Mouse (Mus musculus): ENCODE data around the gene Npas3.

- TF ChIP-seq E2F4 (IDR thresholded peaks at IDR 0.05; ENCODE audit: insufficient read depth) (no peak), CEBPB (IDR thresholded peaks at IDR 0.05; ENCODE audit: insufficient read depth, poor library complexity, severe bottlenecking) (no peak), POLR2A (IDR thresholded peaks at IDR 0.05; ENCODE audit: insufficient read length, low read depth) (no peak), USF1 (IDR thresholded peaks at IDR 0.05; ENCODE audit: low read depth) (no peak), MAX (IDR thresholded peaks at IDR 0.05; ENCODE audit: low read depth) (no peak), TCF12 (IDR thresholded peaks at IDR 0.05; ENCODE audit: insufficient read depth, poor library complexity, severe bottlenecking) (no peak), POLR2AphosphoS2 (IDR thresholded peaks at IDR 0.05; ENCODE audit: insufficient read length, low read depth) (no peak)
Observed at GRCm38 (mm10) chr12:53558259-53558658, 309.8 kb downstream of the Npas3 start.
